Mouse (Mus musculus) kidney, embryonic 14.5 days (tissue): ENCODE results near the gene Dcst1. TPM values are rescaled to one million over a fixed set of nuclear protein-coding genes. Genes with fewer than 3 reads are reported as not detected.

Experiments
- ATAC-seq: fragments of 200-750 bp; cut with Nextera tagmentation; 2 replicates; pipeline ENCODE4 v1.8.0; 2017; ENCODE audit warnings: moderate number of reproducible peaks, mild to moderate bottlenecking, moderate TSS enrichment, moderate library complexity; ENCODE audit not compliant: low FRiP score, low TSS enrichment
- H3K27ac ChIP-seq: fragments of 300-500 bp; sonication (generic); 2 replicates; pipeline ENCODE4 v1.5.1; 2014; ENCODE audit warnings: low read depth, mild to moderate bottlenecking, low read length, moderate library complexity, mixed read lengths
- H3K27me3 ChIP-seq: fragments of 300-500 bp; sonication (generic); 2 replicates; pipeline ENCODE4 v1.6.1; 2014; ENCODE audit warnings: mild to moderate bottlenecking, low read length; ENCODE audit not compliant: control insufficient read depth, insufficient read depth
- H3K36me3 ChIP-seq: fragments of 300-500 bp; sonication (generic); 2 replicates; pipeline ENCODE4 v1.6.1; 2014; ENCODE audit warnings: low read length, mixed read lengths; ENCODE audit not compliant: control insufficient read depth, insufficient read depth
- H3K4me1 ChIP-seq: fragments of 300-500 bp; sonication (generic); 2 replicates; pipeline ENCODE4 v1.6.1; 2014; ENCODE audit warnings: low read length, mixed read lengths; ENCODE audit not compliant: control insufficient read depth, insufficient read depth
- H3K4me2 ChIP-seq: fragments of 300-500 bp; sonication (generic); replicated peaks from 2 replicates; pipeline ENCODE4 v1.6.1; 2014; ENCODE audit warnings: low read depth, mild to moderate bottlenecking, low read length
- H3K4me3 ChIP-seq: fragments of 300-500 bp; sonication (generic); 2 replicates; pipeline ENCODE4 v1.5.1; 2014; ENCODE audit warnings: mild to moderate bottlenecking, low read length
- H3K9ac ChIP-seq: fragments of 300-500 bp; sonication (generic); 2 replicates; pipeline ENCODE4 v1.6.1; 2014; ENCODE audit warnings: low read depth, mild to moderate bottlenecking, low read length, moderate library complexity
- H3K9me3 ChIP-seq: fragments of 300-500 bp; sonication (generic); 2 replicates; pipeline ENCODE4 v1.6.1; 2016; ENCODE audit warnings: low read length; ENCODE audit not compliant: control insufficient read depth
- WGBS: fragments of 180-500 bp; shearing (Covaris S2); extraction: QIAGEN DNeasy Blood & Tissue Kit; methylation state at CpG from one replicate; pipeline ENCODE4 v1.1.7; 2014; 5-methylcytosine and 5-hydroxymethylcytosine counted together
- polyA plus RNA-seq: library from polyadenylated mRNA; unstranded; fragments of >200 nt; fragmentation: Nextera tagmentation; extraction: Ambion mirVana; gene quantifications from 2 replicates; pipeline ENCODE4 v1.2.1, GENCODE M21; 2014

The Dcst1 gene
- 0.63 and 1.5 TPM in 2 replicates for polyA plus RNA-seq

DNA sequence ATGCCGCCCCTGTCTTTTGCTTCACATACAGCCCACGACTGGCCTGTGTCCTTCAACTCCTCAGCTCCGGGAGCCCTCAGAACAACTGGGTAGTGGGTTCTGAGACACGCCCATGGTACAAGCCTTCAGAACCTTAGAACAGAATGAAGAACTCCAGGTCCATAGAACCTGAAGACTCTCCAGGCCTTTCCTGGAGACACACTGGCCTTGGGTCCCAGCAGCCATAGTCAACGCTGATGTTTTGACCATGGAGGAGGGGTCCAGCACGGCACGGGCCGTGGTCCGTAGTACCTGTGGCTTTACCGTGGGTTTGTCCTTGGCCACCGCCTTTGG is at the start of gene Dcst1:
Dcst1 (minus strand) TSS at position 101 of the 333 bp plus-strand sequence.
- WGBS = 96% methylated on average over 11 of the region's 11 CpGs
- no peaks in the 10 kb centered on the region for H3K27me3 ChIP-seq
- H3K9ac ChIP-seq = peak within 1 kb of the TSS; percentile 18; the same call in 1 of the 2 replicates
- no peak within 1 kb of the TSS for H3K27ac ChIP-seq
- H3K4me2 ChIP-seq = no peak within 1 kb of the TSS
- H3K4me3 ChIP-seq = no peak within 1 kb of the TSS
- no peaks in the 10 kb centered on the region for H3K36me3 ChIP-seq
- no peak for ATAC-seq
- H3K9me3 ChIP-seq = no peaks in the 10 kb centered on the region
- 0 out of 2 replicates have a peak, but pooled peaks cover 4% of the 10 kb centered on the region for H3K4me1 ChIP-seq

- Histone ChIP-seq H3K36me3 (peaks cover 43% of the 10 kb centered on the region), H3K4me3 (peak within 1 kb of the TSS; percentile 57), H3K27me3 (no peaks in the 10 kb centered on the region), H3K9me3 (no peaks in the 10 kb centered on the region), H3K4me2 (peak within 1 kb of the TSS; percentile 60), H3K4me1 (peaks cover 10% of the 10 kb centered on the region; the same call in 1 of the 2 replicates), H3K9ac (peak within 1 kb of the TSS; percentile 51), H3K27ac (0 out of 2 replicates have a peak within 1 kb of the TSS, but pooled peaks have one; percentile 37)
- 6% methylated on average over 28 of the region's 28 CpGs for WGBS
- ATAC-seq = peak; percentile 98
Measured at GRCm38 (mm10) chr3:89411490-89412393, 46.7 kb upstream of the Dcst1 start, which contains the start of gene Flad1. Flad1 (minus strand) TSS chr3:89411870.

- Histone ChIP-seq H3K27me3 (no peaks in the 10 kb centered on the region), H3K36me3 (peaks cover 34% of the 10 kb centered on the region), H3K4me2 (peak overlapping the region; percentile 60), H3K27ac (no peak overlapping the region), H3K9ac (peak overlapping the region; percentile 51), H3K4me3 (peak overlapping the region; percentile 57), H3K9me3 (no peaks in the 10 kb centered on the region), H3K4me1 (peaks cover 5% of the 10 kb centered on the region; the same call in 1 of the 2 replicates)
- ATAC-seq = no peak
- 79% methylated on average over 10 of the region's 10 CpGs for WGBS
Measured at GRCm38 (mm10) chr3:89410864-89411263, 45.8 kb upstream of the Dcst1 start.

- peaks cover 5% of the 10 kb centered on the region; the same call in 1 of the 2 replicates for H3K4me1 ChIP-seq
Measured at GRCm38 (mm10) chr3:89409701-89410100, 44.6 kb upstream of the Dcst1 start.

DNA sequence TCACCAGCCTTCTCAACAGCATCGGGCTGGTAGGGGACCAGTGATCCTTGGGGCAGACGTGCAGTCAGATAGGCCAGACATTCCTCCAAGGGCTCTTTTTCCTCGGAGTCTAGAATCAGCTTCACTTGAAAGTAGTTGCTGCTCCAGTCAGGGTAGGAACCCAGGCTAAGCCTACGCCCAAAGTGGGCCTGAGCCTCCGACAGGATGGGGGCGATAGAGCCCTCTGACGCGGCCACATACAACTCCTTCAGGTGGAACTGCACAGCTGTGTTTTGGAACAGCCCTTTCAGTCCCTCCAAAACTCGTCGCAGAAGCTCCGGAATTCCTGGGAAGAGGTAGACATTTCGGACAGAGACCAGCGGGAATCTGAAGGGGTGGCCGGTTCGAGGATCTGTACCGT is 43.4 kb upstream of the Dcst1 start:
- Histone ChIP-seq H3K4me2 (no peak overlapping the region), H3K27me3 (no peaks in the 10 kb centered on the region), H3K4me3 (no peak overlapping the region), H3K36me3 (peaks cover 14% of the 10 kb centered on the region; the same call in 1 of the 2 replicates), H3K4me1 (peaks cover 5% of the 10 kb centered on the region; the same call in 1 of the 2 replicates), H3K27ac (no peak overlapping the region), H3K9me3 (no peaks in the 10 kb centered on the region), H3K9ac (no peak overlapping the region)
- no peak for ATAC-seq
- WGBS = 65% methylated on average over 16 of the region's 16 CpGs

More at GRCm38 (mm10) chr3:89409701-89410100, 44.6 kb upstream of the Dcst1 start:
- H3K4me3 ChIP-seq = no peak overlapping the region
- no peaks in the 10 kb centered on the region for H3K27me3 ChIP-seq
- 91% methylated on average over 3 of the region's 3 CpGs for WGBS
- H3K9me3 ChIP-seq = no peaks in the 10 kb centered on the region
- peaks cover 22% of the 10 kb centered on the region for H3K36me3 ChIP-seq
- H3K9ac ChIP-seq = no peak overlapping the region
- no peak overlapping the region for H3K4me2 ChIP-seq
- H3K27ac ChIP-seq = no peak overlapping the region
- no peak for ATAC-seq

- WGBS = 93% methylated on average over 6 of the region's 6 CpGs
- no peak overlapping the region for H3K4me2 ChIP-seq
- H3K9me3 ChIP-seq = no peaks in the 10 kb centered on the region
- H3K36me3 ChIP-seq = peaks cover 19% of the 10 kb centered on the region; the same call in 1 of the 2 replicates
- no peak overlapping the region for H3K4me3 ChIP-seq
- no peak overlapping the region for H3K27ac ChIP-seq
- H3K4me1 ChIP-seq = peaks cover 5% of the 10 kb centered on the region; the same call in 1 of the 2 replicates
- no peak overlapping the region for H3K9ac ChIP-seq
- no peak for ATAC-seq
- no peaks in the 10 kb centered on the region for H3K27me3 ChIP-seq
Measured at GRCm38 (mm10) chr3:89406887-89407286, 41.8 kb upstream of the Dcst1 start.

GRCm38 (mm10) chr3:89402693-89403092 is 37.6 kb upstream of the Dcst1 start, which contains the start of gene Lenep:
Lenep (minus strand) TSS chr3:89402793.
- no peak within 1 kb of the TSS for H3K9ac ChIP-seq
- H3K36me3 ChIP-seq = peaks cover 14% of the 10 kb centered on the region; the same call in 1 of the 2 replicates
- no peaks in the 10 kb centered on the region for H3K9me3 ChIP-seq
- 83% methylated on average over 5 of the region's 5 CpGs for WGBS
- H3K4me2 ChIP-seq = no peak within 1 kb of the TSS
- no peak within 1 kb of the TSS for H3K4me3 ChIP-seq
- H3K27ac ChIP-seq = no peak within 1 kb of the TSS
- no peak for ATAC-seq
- H3K27me3 ChIP-seq = no peaks in the 10 kb centered on the region
- H3K4me1 ChIP-seq = no peaks in the 10 kb centered on the region

DNA sequence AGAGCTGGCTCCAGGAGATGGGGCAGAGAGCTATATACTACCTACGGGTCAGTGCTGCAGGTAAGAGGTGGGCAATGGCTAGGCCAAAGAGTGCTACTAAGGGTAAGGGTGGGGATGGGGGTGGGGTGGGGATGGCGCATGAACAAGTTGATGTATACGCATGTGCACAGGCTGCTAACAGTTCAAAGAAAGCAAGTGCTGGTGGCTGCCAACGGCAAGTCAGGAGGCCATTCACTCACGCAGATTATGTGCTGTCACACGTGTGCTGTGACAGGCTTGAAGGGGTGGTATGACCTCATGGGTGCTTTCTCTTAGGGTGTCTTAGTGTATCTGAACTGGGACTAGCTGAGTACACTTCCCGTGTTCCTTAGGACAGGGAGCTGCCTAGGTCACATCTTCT is 36.3 kb upstream of the Dcst1 start:
- Histone ChIP-seq H3K4me1 (no peaks in the 10 kb centered on the region), H3K36me3 (peaks cover 14% of the 10 kb centered on the region; the same call in 1 of the 2 replicates), H3K4me3 (no peak overlapping the region), H3K4me2 (no peak overlapping the region), H3K27me3 (no peaks in the 10 kb centered on the region), H3K9ac (no peak overlapping the region), H3K27ac (no peak overlapping the region), H3K9me3 (no peaks in the 10 kb centered on the region)
- WGBS = 94% methylated on average over 7 of the region's 7 CpGs
- ATAC-seq = no peak

GRCm38 (mm10) chr3:89396654-89397005 is 31.6 kb upstream of the Dcst1 start:
- H3K27ac ChIP-seq = no peak overlapping the region
- H3K27me3 ChIP-seq = no peaks in the 10 kb centered on the region
- H3K4me3 ChIP-seq = peak overlapping the region; percentile 51
- H3K9ac ChIP-seq = no peak overlapping the region; the same call in 1 of the 2 replicates
- H3K4me2 ChIP-seq = peak overlapping the region; percentile 99
- no peaks in the 10 kb centered on the region for H3K9me3 ChIP-seq
- ATAC-seq = no peak
- H3K4me1 ChIP-seq = peaks cover 16% of the 10 kb centered on the region; the same call in 1 of the 2 replicates
- H3K36me3 ChIP-seq = no peaks in the 10 kb centered on the region; the same call in 1 of the 2 replicates
- WGBS = 2% methylated on average over 4 of the region's 4 CpGs
